Mouse (Mus musculus) midbrain, postnatal 0 days (tissue): Measurements from ENCODE around the gene Vmn1r159. TPM values are rescaled to one million over a fixed set of nuclear protein-coding genes. Genes with fewer than 3 reads are reported as not detected.
"Not testable (repeated sequence)": the region's sequence is repeated elsewhere in the genome, so short reads cannot be mapped to it uniquely, and the experiment has no call there.

Source experiments
- ATAC-seq: fragments of 200-750 bp; cut with Nextera tagmentation; 2 replicates; pipeline ENCODE4 v1.8.0; 2017; ENCODE audit warnings: moderate number of reproducible peaks, mild to moderate bottlenecking, moderate TSS enrichment, moderate library complexity; ENCODE audit not compliant: low FRiP score
- DNase-seq: peaks from one replicate; pipeline ENCODE4 v3.0.0-alpha.2; 2015; ENCODE audit warnings: low spot score
- H3K27ac ChIP-seq: fragments of 300-500 bp; sonication (generic); 2 replicates; pipeline ENCODE4 v1.5.1; 2014; ENCODE audit warnings: low read depth, mild to moderate bottlenecking, low read length, mixed read lengths
- H3K27me3 ChIP-seq: fragments of 300-500 bp; sonication (generic); 2 replicates; pipeline ENCODE4 v1.6.1; 2014; ENCODE audit warnings: low read length, control low read depth, mixed read lengths; ENCODE audit not compliant: insufficient read depth
- H3K36me3 ChIP-seq: fragments of 300-500 bp; sonication (generic); 2 replicates; pipeline ENCODE4 v1.6.1; 2014; ENCODE audit warnings: low read length, control low read depth, mixed read lengths; ENCODE audit not compliant: insufficient read depth
- H3K4me1 ChIP-seq: fragments of 300-500 bp; sonication (generic); 2 replicates; pipeline ENCODE4 v1.6.1; 2014; ENCODE audit warnings: mild to moderate bottlenecking, control low read depth, antibody characterized with exemption, low read length, mixed read lengths; ENCODE audit not compliant: insufficient read depth
- H3K4me2 ChIP-seq: fragments of 300-500 bp; sonication (generic); 2 replicates; pipeline ENCODE4 v1.6.1; 2014; ENCODE audit warnings: low read depth, mild to moderate bottlenecking, low read length, mixed read lengths; ENCODE audit not compliant: poor library complexity, severe bottlenecking
- H3K4me3 ChIP-seq: fragments of 300-500 bp; sonication (generic); 2 replicates; pipeline ENCODE4 v1.5.1; 2014; ENCODE audit warnings: low read depth, mild to moderate bottlenecking, low read length, moderate library complexity
- H3K9ac ChIP-seq: fragments of 300-500 bp; sonication (generic); replicated peaks from 2 replicates; pipeline ENCODE4 v1.6.1; 2014; ENCODE audit warnings: mild to moderate bottlenecking, low read length, moderate library complexity, mixed read lengths; ENCODE audit not compliant: poor library complexity, severe bottlenecking
- H3K9me3 ChIP-seq: fragments of 300-500 bp; sonication (generic); 2 replicates; pipeline ENCODE4 v1.6.1; 2016; ENCODE audit warnings: low read length, control low read depth
- WGBS: fragments of 180-500 bp; shearing (Covaris S2); extraction: QIAGEN DNeasy Blood & Tissue Kit; methylation state at CpG from one replicate; pipeline ENCODE4 v1.1.7; 2014; 5-methylcytosine and 5-hydroxymethylcytosine counted together
- polyA plus RNA-seq: library from polyadenylated mRNA; unstranded; fragments of >200 nt; fragmentation: Nextera tagmentation; extraction: Ambion mirVana; gene quantifications from 2 replicates; pipeline ENCODE4 v1.2.1, GENCODE M21; 2015
- total RNA-seq: library from RNA; depleted of rRNA; stranded (reverse); fragments of >200 nt; gene quantifications from 2 replicates; pipeline ENCODE4 v1.2.3, GENCODE M21; 2014; rRNA removed

Gene Vmn1r159
- total RNA-seq (not detected in 2 replicates), polyA plus RNA-seq (not detected in 2 replicates)

DNA sequence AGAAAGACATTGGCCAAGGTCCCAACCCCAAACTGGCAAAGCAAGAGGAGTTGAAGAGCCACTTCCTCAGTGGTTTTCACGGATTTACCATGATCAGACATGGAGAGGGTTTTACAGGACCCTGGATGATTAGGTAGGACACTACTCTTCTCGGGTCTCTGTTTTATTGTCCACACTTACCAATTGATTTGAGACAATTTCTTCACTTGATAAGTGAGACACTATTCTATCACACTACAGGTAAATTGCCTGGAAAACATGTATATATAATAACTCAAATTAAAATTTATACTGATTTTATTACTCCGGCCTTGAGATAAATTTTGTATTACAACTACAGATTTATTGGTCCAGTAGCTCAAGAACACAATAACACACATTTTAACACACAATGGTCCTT is at the start of gene Vmn1r159:
Gene Vmn1r159 (minus strand): TSS at position 101 of the 400 bp plus-strand sequence.
- H3K36me3 ChIP-seq, H3K27ac ChIP-seq, H3K9ac ChIP-seq, H3K4me3 ChIP-seq, ATAC-seq, H3K4me2 ChIP-seq, H3K27me3 ChIP-seq, DNase-seq, H3K4me1 ChIP-seq, H3K9me3 ChIP-seq: not testable (repeated sequence)
- WGBS = 58% methylated on average over 2 of the region's 3 CpGs

DNA sequence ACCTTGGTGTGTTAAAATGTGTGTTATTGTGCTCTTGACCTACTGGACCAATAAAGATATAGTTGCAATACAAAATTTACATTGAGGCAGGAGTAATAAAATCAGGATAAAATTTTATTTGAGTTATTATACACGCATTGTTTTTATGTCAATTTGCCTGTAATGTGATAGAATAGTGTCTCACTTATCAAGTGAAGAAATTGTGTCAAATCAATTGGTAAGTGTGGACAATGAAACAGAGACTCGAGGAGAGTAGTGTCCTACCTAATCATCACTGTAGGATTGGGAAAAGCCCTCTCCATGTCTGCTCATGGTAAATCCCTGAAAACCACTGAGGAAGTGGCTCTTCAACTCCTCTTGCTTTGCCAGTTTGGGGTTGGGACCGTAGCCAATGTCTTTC is 27.5 kb upstream of the Vmn1r159 start, which contains the start of gene Vmn1r160:
Gene Vmn1r160 (plus strand): TSS at position 301 of the 400 bp plus-strand sequence.
- not testable (repeated sequence) for H3K27ac ChIP-seq, H3K4me2 ChIP-seq, H3K27me3 ChIP-seq, DNase-seq, H3K9me3 ChIP-seq, H3K4me1 ChIP-seq, ATAC-seq, H3K36me3 ChIP-seq, H3K9ac ChIP-seq, H3K4me3 ChIP-seq
- WGBS = 35% methylated on average over 1 of the region's 3 CpGs

Other genes starting within 250 kb of the Vmn1r159 start
- gene Vmn1r155, start 185.6 kb downstream of the Vmn1r159 start, total RNA-seq = not detected in 2 replicates
- gene Vmn1r155, start 185.6 kb downstream of the Vmn1r159 start, polyA plus RNA-seq = not detected in 2 replicates
- gene Gm8693, start 151.3 kb downstream of the Vmn1r159 start, total RNA-seq = not detected in 2 replicates
- gene Gm8693, start 151.3 kb downstream of the Vmn1r159 start, polyA plus RNA-seq = not detected in 2 replicates
- gene Gm4567, start 123.9 kb downstream of the Vmn1r159 start, total RNA-seq = not detected in 2 replicates
- not detected in 2 replicates for gene Gm4567, start 123.9 kb downstream of the Vmn1r159 start, polyA plus RNA-seq
- gene Vmn1r157, start 81.9 kb downstream of the Vmn1r159 start, total RNA-seq = not detected in 2 replicates
- not detected in 2 replicates for gene Vmn1r157, start 81.9 kb downstream of the Vmn1r159 start, polyA plus RNA-seq
- not detected in 2 replicates for gene Vmn1r158, start 52.8 kb downstream of the Vmn1r159 start, total RNA-seq
- not detected in 2 replicates for gene Vmn1r158, start 52.8 kb downstream of the Vmn1r159 start, polyA plus RNA-seq
- not detected in 2 replicates for gene Vmn1r160, start 27.6 kb upstream of the Vmn1r159 start, total RNA-seq
- not detected in 2 replicates for gene Vmn1r160, start 27.6 kb upstream of the Vmn1r159 start, polyA plus RNA-seq
- not detected in 2 replicates for gene Gm4214, start 141.1 kb upstream of the Vmn1r159 start, total RNA-seq
- gene Gm4214, start 141.1 kb upstream of the Vmn1r159 start, polyA plus RNA-seq = not detected in 2 replicates
- gene Gm4216, start 176.3 kb upstream of the Vmn1r159 start, total RNA-seq = not detected in 2 replicates
- gene Gm4216, start 176.3 kb upstream of the Vmn1r159 start, polyA plus RNA-seq = not detected in 2 replicates
- not detected in 2 replicates for gene Vmn1r163, start 211.9 kb upstream of the Vmn1r159 start, total RNA-seq
- not detected in 2 replicates for gene Vmn1r163, start 211.9 kb upstream of the Vmn1r159 start, polyA plus RNA-seq
- gene Gm8720, start 223.9 kb upstream of the Vmn1r159 start, total RNA-seq = not detected in 2 replicates
- gene Gm8720, start 223.9 kb upstream of the Vmn1r159 start, polyA plus RNA-seq = not detected in 2 replicates